Mouse (Mus musculus): ENCODE measurements around the gene Olfm4.

DNA sequence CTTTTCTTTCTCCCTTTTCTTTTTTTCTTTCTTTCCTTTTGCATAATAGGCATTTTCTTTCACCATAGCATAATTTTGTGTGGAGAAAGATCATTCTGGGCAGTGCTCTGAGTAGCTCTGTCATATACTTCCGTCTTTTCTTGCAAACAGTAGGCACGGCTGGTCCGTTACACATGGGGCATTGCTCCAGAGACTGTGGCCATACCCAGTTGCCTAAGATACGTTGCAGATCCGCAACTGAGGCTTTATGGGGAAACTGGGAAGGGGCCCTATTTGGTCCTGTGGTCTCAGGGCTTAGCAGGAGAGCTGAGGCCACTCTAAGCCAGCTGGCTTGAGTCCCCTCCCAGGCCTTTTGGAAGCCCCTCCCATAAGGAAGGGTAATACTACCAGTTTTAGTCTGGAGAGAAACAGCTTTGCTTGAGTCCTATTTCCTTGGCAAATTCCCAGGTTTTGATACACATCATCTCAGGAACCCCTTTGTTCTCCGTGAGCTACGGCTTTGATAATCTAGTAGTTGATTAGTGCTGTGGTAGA is 1.3 kb downstream of the Olfm4 start:
- TF ChIP-seq POLR2A (IDR thresholded peaks at IDR 0.05; ENCODE audit: borderline replicate concordance, control insufficient read depth, low read depth, low read length) (no peak), CTCF (IDR thresholded peaks at IDR 0.05; ENCODE audit: control insufficient read depth, insufficient read depth, low read length) (no peak)

Measured in bone marrow, adult 2 months (tissue).